Mouse (Mus musculus): ENCODE data around the gene Hoxc5. TPM values are rescaled to one million over a fixed set of nuclear protein-coding genes. Genes with fewer than 3 reads are reported as not detected.

The Hoxc5 gene
- not detected for total RNA-seq (2021)
- long read RNA-seq, experiment 1 = 0 reads
- long read RNA-seq, experiment 2 = 0 reads

GRCm38 (mm10) chr15:102967312-102967510, at the start of gene Hoxc5:
TSS of gene Hoxc5 (plus strand) at chr15:102967443.
- DNase-seq = no peak
- intact Hi-C loops (cut with DNase I) = no loop called here

GRCm38 (mm10) chr15:102917972-102918572, 49.2 kb upstream of the Hoxc5 start:
- intact Hi-C loops (cut with DNase I) = no loop called here
- DNase-seq = no peak

- DNase-seq = no peak
- intact Hi-C loops (cut with DNase I) = no loop called here
Measured at GRCm38 (mm10) chr15:102918611-102919265, 48.5 kb upstream of the Hoxc5 start.

- DNase-seq = no peak
- intact Hi-C loops (cut with DNase I) = no loop called here
Measured at GRCm38 (mm10) chr15:102919336-102920180, 47.7 kb upstream of the Hoxc5 start.

- intact Hi-C loops (cut with DNase I) = no loop called here
- DNase-seq = peak; percentile 19 to 35
Measured at GRCm38 (mm10) chr15:102920619-102921018, 46.6 kb upstream of the Hoxc5 start.

- intact Hi-C loops (cut with DNase I) = no loop called here
- DNase-seq = no peak
Measured at GRCm38 (mm10) chr15:102921053-102922011, 45.9 kb upstream of the Hoxc5 start, which contains the start of gene Hoxc13. TSS of gene Hoxc13 (plus strand) at chr15:102921103.

GRCm38 (mm10) chr15:102922012-102922362, 45.3 kb upstream of the Hoxc5 start:
- intact Hi-C loops (cut with DNase I) = no loop called here
- DNase-seq = peak; percentile 24 to 26

GRCm38 (mm10) chr15:102922636-102923500, 44.4 kb upstream of the Hoxc5 start:
- no peak for DNase-seq
- intact Hi-C loops (cut with DNase I) = no loop called here

- intact Hi-C loops (cut with DNase I) = no loop called here
- no peak for DNase-seq
Measured at GRCm38 (mm10) chr15:102927032-102927645, 40.1 kb upstream of the Hoxc5 start.

- intact Hi-C loops (cut with DNase I) = no loop called here
Measured at GRCm38 (mm10) chr15:102931706-102932358, 35.4 kb upstream of the Hoxc5 start.

GRCm38 (mm10) chr15:102934438-102934837, 32.8 kb upstream of the Hoxc5 start:
- intact Hi-C loops (cut with DNase I) = no loop called here
- no peak for DNase-seq

More at GRCm38 (mm10) chr15:102931706-102932358, 35.4 kb upstream of the Hoxc5 start:
- DNase-seq = no peak

- DNase-seq = no peak
- intact Hi-C loops (cut with DNase I) = no loop called here
Measured at GRCm38 (mm10) chr15:102934897-102935296, 32.3 kb upstream of the Hoxc5 start.

- intact Hi-C loops (cut with DNase I) = no loop called here
- DNase-seq = no peak
Measured at GRCm38 (mm10) chr15:102936279-102936972, 30.8 kb upstream of the Hoxc5 start, which contains the start of gene Hoxc12. TSS of gene Hoxc12 (plus strand) at chr15:102936757.

GRCm38 (mm10) chr15:102937036-102937666, 30.1 kb upstream of the Hoxc5 start:
- DNase-seq = no peak
- intact Hi-C loops (cut with DNase I) = no loop called here

GRCm38 (mm10) chr15:102939256-102940155, 27.7 kb upstream of the Hoxc5 start:
- intact Hi-C loops (cut with DNase I) = no loop called here
- no peak for DNase-seq

GRCm38 (mm10) chr15:102942739-102943467, 24.3 kb upstream of the Hoxc5 start:
- intact Hi-C loops (cut with DNase I) = no loop called here
- no peak for DNase-seq
